Mouse (Mus musculus): Measurements from ENCODE around the gene Oxct2a. TPM values are rescaled to one million over a fixed set of nuclear protein-coding genes. Genes with fewer than 3 reads are reported as not detected.
"Not testable (repeated sequence)": the region's sequence is repeated elsewhere in the genome, so short reads cannot be mapped to it uniquely, and the experiment has no call there.

Oxct2a gene
- polyA plus RNA-seq, 1 experiment from 2014 or later, result 0.15 TPM

GRCm38 (mm10) chr4:123289038-123289437 lies 34.4 kb downstream of the Oxct2a start:
- no peak overlapping the region for H3K27ac ChIP-seq
- H3K9me3 ChIP-seq (ENCODE audit: control insufficient read depth, low read length), result no peaks in the 10 kb centered on the region
- H3K4me2 ChIP-seq (replicated peaks), result no peak overlapping the region
- no peak for ATAC-seq (ENCODE audit: low FRiP score)
- WGBS, result 92% methylated on average over 12 of the region's 12 CpGs
- H3K9ac ChIP-seq, result no peak overlapping the region
- H3K4me3 ChIP-seq (replicated peaks; ENCODE audit: low read length), result no peak overlapping the region
- H3K36me3 ChIP-seq (replicated peaks; ENCODE audit: control insufficient read depth, insufficient read depth), result peaks cover 70% of the 10 kb centered on the region
- no peak for DNase-seq (ENCODE audit: low spot score)
- H3K4me1 ChIP-seq (replicated peaks; ENCODE audit: control insufficient read depth, insufficient read depth, low read length), result peaks cover 23% of the 10 kb centered on the region
- H3K27me3 ChIP-seq (ENCODE audit: control insufficient read depth, insufficient read depth, low read length), result no peaks in the 10 kb centered on the region

GRCm38 (mm10) chr4:123286790-123287189 lies 36.6 kb downstream of the Oxct2a start:
- Histone ChIP-seq H3K36me3 (replicated peaks; ENCODE audit: control insufficient read depth, insufficient read depth) (peaks cover 48% of the 10 kb centered on the region), H3K9ac (no peak overlapping the region), H3K27ac (no peak overlapping the region), H3K9me3 (ENCODE audit: control insufficient read depth, low read length) (no peaks in the 10 kb centered on the region), H3K27me3 (ENCODE audit: control insufficient read depth, insufficient read depth, low read length) (no peaks in the 10 kb centered on the region), H3K4me1 (replicated peaks; ENCODE audit: control insufficient read depth, insufficient read depth, low read length) (peaks cover 27% of the 10 kb centered on the region), H3K4me3 (replicated peaks; ENCODE audit: low read length) (no peak overlapping the region), H3K4me2 (replicated peaks) (no peak overlapping the region)
- DNase-seq (ENCODE audit: low spot score) (no peak), ATAC-seq (ENCODE audit: low FRiP score) (no peak)
- 92% methylated on average over 2 of the region's 2 CpGs for WGBS

- peak overlapping the region; percentile 45; the same call in 1 of the 2 replicates for H3K4me3 ChIP-seq (replicated peaks; ENCODE audit: low read length)
- H3K9ac ChIP-seq, result peak overlapping the region; percentile 60
- no peaks in the 10 kb centered on the region for H3K9me3 ChIP-seq (ENCODE audit: control insufficient read depth, low read length)
- H3K36me3 ChIP-seq (replicated peaks; ENCODE audit: control insufficient read depth, insufficient read depth), result peaks cover 34% of the 10 kb centered on the region
- H3K4me2 ChIP-seq (replicated peaks), result peak overlapping the region; percentile 89
- WGBS, result 80% methylated on average over 6 of the region's 6 CpGs
- no peaks in the 10 kb centered on the region for H3K27me3 ChIP-seq (ENCODE audit: control insufficient read depth, insufficient read depth, low read length)
- DNase-seq (ENCODE audit: low spot score) (no peak), ATAC-seq (ENCODE audit: low FRiP score) (no peak)
- H3K27ac ChIP-seq, result no peak overlapping the region
- H3K4me1 ChIP-seq (replicated peaks; ENCODE audit: control insufficient read depth, insufficient read depth, low read length), result peaks cover 27% of the 10 kb centered on the region
Observed at GRCm38 (mm10) chr4:123284731-123285624, 38.5 kb downstream of the Oxct2a start.

- H3K9me3 ChIP-seq (ENCODE audit: control insufficient read depth, low read length); H3K27me3 ChIP-seq (ENCODE audit: control insufficient read depth, insufficient read depth, low read length); DNase-seq (ENCODE audit: low spot score); ATAC-seq (ENCODE audit: low FRiP score); H3K27ac ChIP-seq: not testable (repeated sequence)
- Histone ChIP-seq H3K4me1 (replicated peaks; ENCODE audit: control insufficient read depth, insufficient read depth, low read length) (peaks cover 27% of the 10 kb centered on the region), H3K36me3 (replicated peaks; ENCODE audit: control insufficient read depth, insufficient read depth) (peaks cover 21% of the 10 kb centered on the region), H3K4me3 (replicated peaks; ENCODE audit: low read length) (peak overlapping the region; percentile 45), H3K9ac (peak overlapping the region; percentile 60), H3K4me2 (replicated peaks) (peak overlapping the region; percentile 89)
- 2% methylated on average over 13 of the region's 15 CpGs for WGBS
Observed at GRCm38 (mm10) chr4:123283675-123284064, 39.8 kb downstream of the Oxct2a start.

- DNase-seq (ENCODE audit: low spot score); H3K9me3 ChIP-seq (ENCODE audit: control insufficient read depth, low read length); H3K27me3 ChIP-seq (ENCODE audit: control insufficient read depth, insufficient read depth, low read length): not testable (repeated sequence)
- Histone ChIP-seq H3K36me3 (replicated peaks; ENCODE audit: control insufficient read depth, insufficient read depth) (peaks cover 16% of the 10 kb centered on the region), H3K27ac (0 out of 2 replicates have a peak overlapping the region, but pooled peaks have one; percentile 48), H3K9ac (peak overlapping the region; percentile 60), H3K4me1 (replicated peaks; ENCODE audit: control insufficient read depth, insufficient read depth, low read length) (peaks cover 27% of the 10 kb centered on the region), H3K4me2 (replicated peaks) (peak overlapping the region; percentile 89), H3K4me3 (replicated peaks; ENCODE audit: low read length) (peak overlapping the region; percentile 45)
- ATAC-seq (ENCODE audit: low FRiP score), result peak; percentile 53; the same call in 1 of the 2 replicates
- 0% methylated on average over 41 of the region's 55 CpGs for WGBS
Observed at GRCm38 (mm10) chr4:123282915-123283674, 40.3 kb downstream of the Oxct2a start.

GRCm38 (mm10) chr4:123282500-123282899 lies 40.9 kb downstream of the Oxct2a start:
- peaks cover 10% of the 10 kb centered on the region for H3K36me3 ChIP-seq (replicated peaks; ENCODE audit: control insufficient read depth, insufficient read depth)
- WGBS, result under 1% methylated on average over 25 of the region's 25 CpGs
- H3K9ac ChIP-seq, result peak overlapping the region; percentile 60
- peak overlapping the region; percentile 45 for H3K4me3 ChIP-seq (replicated peaks; ENCODE audit: low read length)
- ATAC-seq (ENCODE audit: low FRiP score), result peak; percentile 93
- peak overlapping the region; percentile 89 for H3K4me2 ChIP-seq (replicated peaks)
- H3K9me3 ChIP-seq (ENCODE audit: control insufficient read depth, low read length), result no peaks in the 10 kb centered on the region
- DNase-seq (ENCODE audit: low spot score), result peak; percentile 87
- peaks cover 27% of the 10 kb centered on the region for H3K4me1 ChIP-seq (replicated peaks; ENCODE audit: control insufficient read depth, insufficient read depth, low read length)
- no peaks in the 10 kb centered on the region for H3K27me3 ChIP-seq (ENCODE audit: control insufficient read depth, insufficient read depth, low read length)
- H3K27ac ChIP-seq, result peak overlapping the region; percentile 48; the same call in 1 of the 2 replicates

- 87% methylated on average over 3 of the region's 3 CpGs for WGBS
Observed at GRCm38 (mm10) chr4:123280117-123280516, 43.3 kb downstream of the Oxct2a start.

More at GRCm38 (mm10) chr4:123280117-123280516, 43.3 kb downstream of the Oxct2a start:
- Histone ChIP-seq H3K4me2 (replicated peaks) (no peak overlapping the region), H3K27ac (no peak overlapping the region), H3K27me3 (ENCODE audit: control insufficient read depth, insufficient read depth, low read length) (no peaks in the 10 kb centered on the region), H3K9me3 (ENCODE audit: control insufficient read depth, low read length) (no peaks in the 10 kb centered on the region), H3K4me1 (replicated peaks; ENCODE audit: control insufficient read depth, insufficient read depth, low read length) (peaks cover 15% of the 10 kb centered on the region), H3K36me3 (replicated peaks; ENCODE audit: control insufficient read depth, insufficient read depth) (no peaks in the 10 kb centered on the region), H3K9ac (no peak overlapping the region), H3K4me3 (replicated peaks; ENCODE audit: low read length) (no peak overlapping the region)
- no peak for DNase-seq (ENCODE audit: low spot score)
- ATAC-seq (ENCODE audit: low FRiP score), result no peak

All from hindbrain, embryonic 14.5 days (tissue).